Mouse (Mus musculus): ENCODE measurements around the gene Neurog1. TPM values are rescaled to one million over a fixed set of nuclear protein-coding genes. Genes with fewer than 3 reads are reported as not detected.

The Neurog1 gene
- total RNA-seq, 1 experiment, result 0.45 TPM

- peaks cover 0 to 2% of the 10 kb centered on the region in 2 experiments; a peak in 2 of 4 replicates for H3K4me1 ChIP-seq (ENCODE audit: control insufficient read depth in 2 of 2, insufficient read depth in 2 of 2, low read length in 2 of 2, poor library complexity in 1 of 2)
- H3K36me3 ChIP-seq (ENCODE audit: control insufficient read depth, insufficient read depth, low read length, poor library complexity, severe bottlenecking), result no peaks in the 10 kb centered on the region
- DNase-seq (ENCODE audit: low read depth, low spot score), result no peak
- H3K9ac ChIP-seq (ENCODE audit: insufficient read depth, low read depth, low read length, poor library complexity, severe bottlenecking), result no peak overlapping the region
- in situ Hi-C loops (cut with MboI; ENCODE audit: low sequenced_read_pairs in 2 of 2, unreplicated experiment in 2 of 2), result loop anchor here (5.0 kb wide), 1 partner anchor 421 kb away; no protein-coding TSS in a partner anchor
- no peaks in the 10 kb centered on the region for H3K9me3 ChIP-seq (ENCODE audit: control insufficient read depth, insufficient read depth, low read depth, low read length)
- no peak for TF ChIP-seq ZC3H11A (IDR thresholded peaks at IDR 0.05; ENCODE audit: borderline replicate concordance, low read depth, low read length)
- TF ChIP-seq ZNF384 (IDR thresholded peaks at IDR 0.05; ENCODE audit: low read depth, low read length), result no peak
- no peak overlapping the region for H3K4me3 ChIP-seq (ENCODE audit: insufficient read depth in 1 of 2, low read depth in 1 of 2, low read length in 2 of 2, poor library complexity in 1 of 2, severe bottlenecking in 1 of 2)
- H3K27ac ChIP-seq (ENCODE audit: insufficient read depth, low read depth, low read length, poor library complexity, severe bottlenecking), result no peak overlapping the region
These were observed 1.4 kb upstream of the Neurog1 start for GRCm38 (mm10) chr13:56253379-56253778.

DNA sequence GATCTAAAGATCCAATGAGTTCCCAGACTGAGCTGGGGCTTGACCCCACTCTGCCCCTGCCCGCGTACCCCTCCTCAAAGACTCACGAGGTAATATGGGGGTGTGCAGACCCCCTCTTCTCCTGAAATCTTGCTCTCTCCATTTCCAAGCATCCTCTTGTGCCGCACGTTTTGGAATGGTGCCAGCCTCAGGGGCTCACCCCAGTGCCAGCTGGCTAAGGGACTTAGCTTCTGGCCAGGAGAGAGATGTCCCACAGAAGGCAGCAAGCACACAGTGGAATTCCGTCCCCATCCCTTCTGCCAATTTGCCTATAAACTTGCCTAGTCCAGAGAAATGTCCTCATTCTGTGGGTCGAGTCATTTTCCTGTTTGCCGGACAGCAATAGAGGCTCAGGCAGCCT is 820 bp upstream of the Neurog1 start:
- Histone ChIP-seq H3K9me3 (ENCODE audit: control insufficient read depth, insufficient read depth, low read depth, low read length) (no peaks in the 10 kb centered on the region), H3K27ac (ENCODE audit: insufficient read depth, low read depth, low read length, poor library complexity, severe bottlenecking) (no peak overlapping the region), H3K9ac (ENCODE audit: insufficient read depth, low read depth, low read length, poor library complexity, severe bottlenecking) (no peak overlapping the region), H3K4me1 (ENCODE audit: control insufficient read depth in 2 of 2, insufficient read depth in 2 of 2, low read length in 2 of 2, poor library complexity in 1 of 2) (peaks cover 0 to 2% of the 10 kb centered on the region in 2 experiments; a peak in 2 of 4 replicates), H3K4me3 (ENCODE audit: insufficient read depth in 1 of 2, low read depth in 1 of 2, low read length in 2 of 2, poor library complexity in 1 of 2, severe bottlenecking in 1 of 2) (no peak overlapping the region; a peak in 2 of 4 replicates), H3K36me3 (ENCODE audit: control insufficient read depth, insufficient read depth, low read length, poor library complexity, severe bottlenecking) (no peaks in the 10 kb centered on the region)
- TF ChIP-seq CHD2 (IDR thresholded peaks at IDR 0.05; ENCODE audit: low read depth, low read length), result no peak
- TF ChIP-seq ZC3H11A (IDR thresholded peaks at IDR 0.05; ENCODE audit: borderline replicate concordance, low read depth, low read length), result no peak
- TF ChIP-seq HCFC1 (IDR thresholded peaks at IDR 0.05; ENCODE audit: borderline replicate concordance, insufficient read depth, low read length), result no peak
- no peak for DNase-seq (ENCODE audit: low read depth, low spot score)
- in situ Hi-C loops (cut with MboI; ENCODE audit: low sequenced_read_pairs in 2 of 2, unreplicated experiment in 2 of 2), result loop anchor here (5.0 kb wide), 1 partner anchor 420 kb away; no protein-coding TSS in a partner anchor

DNA sequence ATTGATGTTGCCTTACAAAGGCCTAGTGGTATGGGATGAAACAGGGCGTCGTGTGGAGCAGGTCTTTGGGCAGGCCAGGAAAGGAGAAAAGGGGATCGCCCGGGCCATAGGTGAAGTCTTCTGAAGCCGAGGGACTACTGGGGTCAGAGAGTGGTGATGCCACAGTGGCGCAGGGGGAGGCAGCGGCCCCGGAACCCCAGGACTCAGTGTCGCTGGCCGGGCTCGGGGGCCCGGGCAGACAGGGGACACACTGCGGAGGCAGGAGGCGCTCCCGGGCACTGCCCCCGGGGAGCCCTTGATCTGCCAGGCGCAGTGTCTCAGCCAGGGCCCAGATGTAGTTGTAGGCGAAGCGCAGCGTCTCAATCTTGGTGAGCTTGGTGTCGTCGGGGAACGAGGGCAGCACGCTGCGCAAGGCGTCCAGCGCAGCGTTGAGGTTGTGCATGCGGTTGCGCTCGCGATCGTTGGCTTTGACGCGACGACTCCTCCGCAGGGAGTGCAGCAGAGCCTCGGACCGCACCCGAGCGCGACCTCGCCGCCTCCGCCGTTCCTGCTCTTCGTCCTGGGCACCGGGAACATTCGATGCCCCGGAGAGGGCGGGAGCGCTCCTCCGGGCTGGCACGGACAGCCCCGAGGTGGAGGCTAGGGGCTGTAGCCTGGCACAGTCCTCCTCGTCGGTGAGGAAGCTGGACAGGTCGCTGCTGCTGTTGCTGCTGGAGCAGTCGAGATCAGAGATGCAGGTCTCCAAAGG is 613 bp downstream of the Neurog1 start:
- H3K4me1 ChIP-seq (ENCODE audit: control insufficient read depth in 2 of 2, insufficient read depth in 2 of 2, low read length in 2 of 2, poor library complexity in 1 of 2), result peaks cover 0 to 2% of the 10 kb centered on the region in 2 experiments; a peak in 1 of 4 replicates
- H3K36me3 ChIP-seq (ENCODE audit: control insufficient read depth, insufficient read depth, low read length, poor library complexity, severe bottlenecking), result no peaks in the 10 kb centered on the region
- H3K4me3 ChIP-seq (ENCODE audit: insufficient read depth in 1 of 2, low read depth in 1 of 2, low read length in 2 of 2, poor library complexity in 1 of 2, severe bottlenecking in 1 of 2), result peak overlapping the region; percentile 50 to 51; a peak in 3 of 4 replicates
- no peak overlapping the region for H3K9ac ChIP-seq (ENCODE audit: insufficient read depth, low read depth, low read length, poor library complexity, severe bottlenecking)
- H3K9me3 ChIP-seq (ENCODE audit: control insufficient read depth, insufficient read depth, low read depth, low read length), result no peaks in the 10 kb centered on the region
- no peak overlapping the region for H3K27ac ChIP-seq (ENCODE audit: insufficient read depth, low read depth, low read length, poor library complexity, severe bottlenecking)
- no peak for TF ChIP-seq CHD2 (IDR thresholded peaks at IDR 0.05; ENCODE audit: low read depth, low read length)
- TF ChIP-seq HCFC1 (IDR thresholded peaks at IDR 0.05; ENCODE audit: borderline replicate concordance, insufficient read depth, low read length), result no peak
- TF ChIP-seq ZC3H11A (IDR thresholded peaks at IDR 0.05; ENCODE audit: borderline replicate concordance, low read depth, low read length), result no peak
- TF ChIP-seq MAFK (IDR thresholded peaks at IDR 0.05; ENCODE audit: insufficient read depth, low read depth, low read length), result no peak
- no peak for TF ChIP-seq ZNF384 (IDR thresholded peaks at IDR 0.05; ENCODE audit: low read depth, low read length)
- DNase-seq (ENCODE audit: low read depth, low spot score), result peak; percentile 22
- in situ Hi-C loops (cut with MboI; ENCODE audit: low sequenced_read_pairs in 2 of 2, unreplicated experiment in 2 of 2), result loop anchor here (5.0 kb wide), 1 partner anchor 419 kb away; no protein-coding TSS in a partner anchor

DNA sequence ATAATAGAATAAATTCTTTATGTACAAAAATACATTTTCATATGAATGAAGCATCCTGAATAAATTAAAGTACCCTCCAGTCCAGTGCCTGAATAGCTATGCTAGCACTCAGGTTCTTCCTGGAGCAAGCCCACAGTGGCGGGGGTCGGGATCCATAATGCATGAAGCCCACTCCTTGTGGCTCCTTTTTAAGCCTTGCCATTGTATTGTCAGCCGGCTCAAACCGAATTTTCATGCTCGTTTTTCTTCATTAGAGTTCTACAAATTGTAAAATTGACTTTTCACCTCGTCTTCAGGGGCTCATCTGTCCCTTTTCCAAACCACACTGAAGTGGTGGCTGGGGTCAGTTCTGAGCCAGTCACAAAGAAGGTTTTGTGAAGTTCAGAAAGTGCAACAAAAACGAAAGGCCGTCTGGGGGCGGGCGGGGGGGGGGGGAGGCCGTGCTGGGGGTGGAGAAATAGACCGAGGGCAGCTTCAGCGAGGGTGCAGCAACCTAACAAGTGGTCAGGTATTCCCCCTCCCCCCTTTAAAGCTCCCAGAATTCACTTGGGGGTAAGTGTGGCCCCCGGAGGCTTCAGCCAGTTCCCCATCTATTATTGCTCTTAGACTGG is 1.3 kb downstream of the Neurog1 start:
- no peak for TF ChIP-seq ZNF384 (IDR thresholded peaks at IDR 0.05; ENCODE audit: low read depth, low read length)
- TF ChIP-seq HCFC1 (IDR thresholded peaks at IDR 0.05; ENCODE audit: borderline replicate concordance, insufficient read depth, low read length), result no peak
- TF ChIP-seq ZC3H11A (IDR thresholded peaks at IDR 0.05; ENCODE audit: borderline replicate concordance, low read depth, low read length), result no peak
- TF ChIP-seq MAFK (IDR thresholded peaks at IDR 0.05; ENCODE audit: insufficient read depth, low read depth, low read length), result no peak
- no peak for TF ChIP-seq CHD2 (IDR thresholded peaks at IDR 0.05; ENCODE audit: low read depth, low read length)
- H3K9me3 ChIP-seq (ENCODE audit: control insufficient read depth, insufficient read depth, low read depth, low read length), result no peaks in the 10 kb centered on the region
- H3K4me1 ChIP-seq (ENCODE audit: control insufficient read depth in 2 of 2, insufficient read depth in 2 of 2, low read length in 2 of 2, poor library complexity in 1 of 2), result peaks cover 0 to 2% of the 10 kb centered on the region in 2 experiments; a peak in 1 of 4 replicates
- in situ Hi-C loops (cut with MboI; ENCODE audit: low sequenced_read_pairs in 2 of 2, unreplicated experiment in 2 of 2), result loop anchor here (5.0 kb wide), 1 partner anchor 418 kb away; no protein-coding TSS in a partner anchor
- DNase-seq (ENCODE audit: low read depth, low spot score), result no peak
- H3K9ac ChIP-seq (ENCODE audit: insufficient read depth, low read depth, low read length, poor library complexity, severe bottlenecking), result no peak overlapping the region
- no peak overlapping the region for H3K4me3 ChIP-seq (ENCODE audit: insufficient read depth in 1 of 2, low read depth in 1 of 2, low read length in 2 of 2, poor library complexity in 1 of 2, severe bottlenecking in 1 of 2)
- H3K36me3 ChIP-seq (ENCODE audit: control insufficient read depth, insufficient read depth, low read length, poor library complexity, severe bottlenecking), result no peaks in the 10 kb centered on the region
- no peak overlapping the region for H3K27ac ChIP-seq (ENCODE audit: insufficient read depth, low read depth, low read length, poor library complexity, severe bottlenecking)

Measured in ES-E14 (cell line).